Mouse (Mus musculus) WW6 (cell line): ENCODE results near the gene Deup1.

ENCODE experiments used
- DNase-seq: peaks from one replicate; pipeline ENCODE4 v3.0.0-alpha.2; 2013; ENCODE audit warnings: low read depth, low spot score

Gene Deup1

GRCm38 (mm10) chr9:15533336-15534070 lies 94.2 kb downstream of the Deup1 start:
- DNase-seq: no peak

GRCm38 (mm10) chr9:15531204-15531603 lies 96.5 kb downstream of the Deup1 start:
- DNase-seq: no peak

GRCm38 (mm10) chr9:15529965-15530320 lies 97.8 kb downstream of the Deup1 start:
- DNase-seq: no peak

GRCm38 (mm10) chr9:15529275-15529964 lies 98.3 kb downstream of the Deup1 start:
- no peak for DNase-seq

GRCm38 (mm10) chr9:15528368-15528767 lies 99.4 kb downstream of the Deup1 start:
- no peak for DNase-seq

- no peak for DNase-seq
Measured at GRCm38 (mm10) chr9:15527846-15528245, 99.9 kb downstream of the Deup1 start.

- no peak for DNase-seq
Measured at GRCm38 (mm10) chr9:15526539-15526938, 101.2 kb downstream of the Deup1 start.

- DNase-seq: no peak
Measured at GRCm38 (mm10) chr9:15525246-15525645, 102.5 kb downstream of the Deup1 start.

GRCm38 (mm10) chr9:15523646-15524045 lies 104.1 kb downstream of the Deup1 start:
- DNase-seq: no peak

- DNase-seq: no peak
Measured at GRCm38 (mm10) chr9:15522887-15523286, 104.8 kb downstream of the Deup1 start.

- no peak for DNase-seq
Measured at GRCm38 (mm10) chr9:15522348-15522747, 105.4 kb downstream of the Deup1 start.

GRCm38 (mm10) chr9:15517979-15518378 lies 109.8 kb downstream of the Deup1 start:
- DNase-seq: no peak

- no peak for DNase-seq
Measured at GRCm38 (mm10) chr9:15516007-15516406, 111.7 kb downstream of the Deup1 start.

GRCm38 (mm10) chr9:15512918-15513317 lies 114.8 kb downstream of the Deup1 start:
- no peak for DNase-seq

GRCm38 (mm10) chr9:15510557-15511310 lies 117.0 kb downstream of the Deup1 start:
- no peak for DNase-seq
